Mouse (Mus musculus) thymus, postnatal 36 days (tissue): ENCODE results near the gene Olfr156.
"Not testable (repeated sequence)": the region's sequence is repeated elsewhere in the genome, so short reads cannot be mapped to it uniquely, and the experiment has no call there.

Source experiments
- DNase-seq, 2 experiments: peaks; one replicate each; pipeline ENCODE4 v3.0.0; 2022; ENCODE audit warnings: mixed read lengths in 2 of 2

Gene Olfr156

GRCm38 (mm10) chr4:43823845-43824337 lies at the start of gene Olfr156:
Olfr156 (minus strand) TSS chr4:43823895.
- DNase-seq = no peak

- DNase-seq = no peak
Measured at GRCm38 (mm10) chr4:43869821-43870220, 46.1 kb upstream of the Olfr156 start.

- no peak for DNase-seq
Measured at GRCm38 (mm10) chr4:43863298-43863697, 39.6 kb upstream of the Olfr156 start.

- DNase-seq = peak; percentile 40 to 48
Measured at GRCm38 (mm10) chr4:43860744-43861519, 37.2 kb upstream of the Olfr156 start.

- no peak for DNase-seq
Measured at GRCm38 (mm10) chr4:43859886-43860285, 36.2 kb upstream of the Olfr156 start.

- DNase-seq = no peak
Measured at GRCm38 (mm10) chr4:43854101-43854500, 30.4 kb upstream of the Olfr156 start.

- no peak for DNase-seq
Measured at GRCm38 (mm10) chr4:43851265-43851664, 27.6 kb upstream of the Olfr156 start, which contains the start of gene Olfr155. Olfr155 (plus strand) TSS chr4:43851565.

GRCm38 (mm10) chr4:43840101-43840500 lies 16.4 kb upstream of the Olfr156 start, which contains the start of gene Olfr157:
Olfr157 (minus strand) TSS chr4:43840201.
- DNase-seq = no peak

GRCm38 (mm10) chr4:43838326-43838725 lies 14.6 kb upstream of the Olfr156 start:
- no peak for DNase-seq

- no peak for DNase-seq
Measured at GRCm38 (mm10) chr4:43834749-43835148, 11.1 kb upstream of the Olfr156 start.

- no peak for DNase-seq
Measured at GRCm38 (mm10) chr4:43833752-43834151, 10.1 kb upstream of the Olfr156 start.

GRCm38 (mm10) chr4:43832031-43832430 lies 8.3 kb upstream of the Olfr156 start:
- DNase-seq = no peak

- DNase-seq = no peak
Measured at GRCm38 (mm10) chr4:43828806-43829205, 5.1 kb upstream of the Olfr156 start.

GRCm38 (mm10) chr4:43822896-43823550 lies 672 bp downstream of the Olfr156 start:
- DNase-seq = no peak

GRCm38 (mm10) chr4:43798936-43799335 lies 24.8 kb downstream of the Olfr156 start:
- no peak for DNase-seq

GRCm38 (mm10) chr4:43795844-43796243 lies 27.9 kb downstream of the Olfr156 start:
- DNase-seq = not testable (repeated sequence)

- DNase-seq = no peak
Measured at GRCm38 (mm10) chr4:43795296-43795695, 28.4 kb downstream of the Olfr156 start.

GRCm38 (mm10) chr4:43772304-43772703 lies 51.4 kb downstream of the Olfr156 start:
- no peak for DNase-seq

GRCm38 (mm10) chr4:43771626-43772025 lies 52.1 kb downstream of the Olfr156 start:
- no peak for DNase-seq

- DNase-seq = no peak
Measured at GRCm38 (mm10) chr4:43770909-43771308, 52.8 kb downstream of the Olfr156 start, which contains the start of gene Olfr159. Olfr159 (minus strand) TSS chr4:43771009.
